Mouse (Mus musculus): Measurements from ENCODE around the gene Skap2. TPM values are rescaled to one million over a fixed set of nuclear protein-coding genes. Genes with fewer than 3 reads are reported as not detected.

Gene Skap2
- polyA plus RNA-seq, 3 experiments from 2014 or later: 15.9 to 33.0 (median 17.8) TPM

DNA sequence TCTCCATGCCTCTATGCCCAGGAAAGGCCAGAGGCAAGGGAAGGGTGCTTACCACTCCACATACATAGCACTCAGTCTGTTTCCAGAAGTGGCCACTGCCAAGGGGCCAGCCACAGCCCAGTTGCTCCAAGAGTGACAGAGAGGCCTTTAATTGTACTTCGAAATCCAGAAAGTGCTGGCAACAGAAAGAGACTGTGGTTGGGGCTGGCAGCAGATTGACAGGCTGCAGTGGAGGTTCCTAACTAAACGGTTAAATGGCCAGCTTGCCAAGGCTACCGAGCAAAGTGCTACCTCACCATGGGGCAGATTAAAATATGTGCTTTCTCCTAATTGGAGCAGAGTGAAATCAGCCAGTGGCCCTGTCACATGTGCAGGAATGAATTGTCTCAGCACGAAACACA lies 186.7 kb downstream of the Skap2 start:
- no peak for ATAC-seq

DNA sequence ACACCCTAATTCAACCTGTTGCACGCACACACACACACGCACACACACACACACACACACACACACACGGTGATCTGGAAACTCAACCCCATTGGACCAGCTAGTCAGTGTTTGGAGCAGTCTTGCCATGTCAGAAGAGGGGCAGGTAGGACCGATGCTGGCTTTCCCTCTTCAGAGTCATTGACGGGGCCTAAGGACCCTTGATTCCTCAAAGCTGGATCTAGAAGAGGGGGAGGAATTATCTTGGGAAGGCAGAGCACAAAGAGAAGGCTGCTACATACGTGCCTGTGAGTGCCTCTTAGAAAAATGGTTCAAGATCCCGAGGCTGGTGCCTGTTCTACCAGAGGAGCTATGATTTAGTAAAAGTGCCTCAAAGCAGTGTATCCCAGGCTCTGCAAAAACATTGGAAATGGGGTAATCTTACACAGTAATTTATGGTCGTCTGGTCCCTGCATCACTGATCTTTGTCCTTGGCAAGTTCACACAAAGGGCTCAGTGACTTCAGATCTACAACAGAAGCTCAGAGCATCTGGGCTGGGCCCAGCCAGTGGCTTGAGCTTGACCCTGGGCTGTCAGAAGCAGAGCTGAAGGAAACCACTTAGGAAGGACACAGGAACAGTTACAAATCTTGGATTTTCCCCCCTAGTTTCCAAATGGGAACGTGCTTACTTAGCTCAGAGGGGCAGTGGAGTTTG lies 188.1 kb downstream of the Skap2 start:
- no peak for ATAC-seq

DNA sequence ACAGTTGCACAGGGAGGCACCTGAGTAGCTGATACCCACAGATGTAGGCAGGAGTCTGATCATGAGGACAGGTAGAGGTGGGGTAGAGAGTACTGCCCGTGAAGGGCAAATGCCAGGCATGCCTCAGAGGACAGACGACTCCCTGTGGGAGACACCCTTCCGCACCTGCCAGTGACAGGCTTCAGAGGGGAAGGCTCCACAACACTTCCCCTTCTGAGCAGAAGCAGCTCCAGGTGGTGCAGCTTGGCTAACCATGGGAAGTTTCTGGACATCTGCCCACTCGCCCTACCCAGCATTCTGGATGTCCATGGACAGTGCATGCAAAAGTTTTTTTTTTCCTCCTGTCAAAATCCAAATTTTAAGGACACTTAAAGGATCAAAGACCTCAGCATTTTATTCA lies 190.3 kb downstream of the Skap2 start:
- no peak for ATAC-seq

DNA sequence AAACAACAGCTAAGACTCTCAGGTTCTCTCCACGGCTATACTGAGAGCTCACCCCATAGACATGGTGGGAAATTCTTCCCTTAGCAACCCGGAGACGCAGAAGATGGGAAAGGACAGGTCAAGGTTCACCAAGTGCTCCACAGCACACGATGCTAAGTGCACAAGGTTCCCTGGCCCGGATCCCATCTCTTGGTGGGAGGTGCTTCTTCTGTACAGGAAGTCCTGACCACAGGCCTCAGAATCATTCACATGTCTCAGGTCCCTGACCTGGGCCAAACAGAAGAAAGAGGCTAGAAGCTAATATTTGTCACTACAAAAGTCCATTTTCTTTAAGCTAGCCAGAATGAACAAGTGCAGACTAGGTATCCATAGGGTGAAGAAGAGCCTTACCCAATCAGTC lies 191.5 kb downstream of the Skap2 start:
- no peak for ATAC-seq

- no peak for ATAC-seq
Measured at GRCm38 (mm10) chr6:51816892-51817621, 195.3 kb downstream of the Skap2 start.

- no peak for ATAC-seq
Measured at GRCm38 (mm10) chr6:51810906-51811305, 201.4 kb downstream of the Skap2 start.

- ATAC-seq: no peak
Measured at GRCm38 (mm10) chr6:51809164-51809824, 203.1 kb downstream of the Skap2 start.

- no peak for ATAC-seq
Measured at GRCm38 (mm10) chr6:51808011-51808410, 204.3 kb downstream of the Skap2 start.

Other genes starting within 250 kb of the Skap2 start
- not detected for gene Hoxa1, start 145.8 kb upstream of the Skap2 start, polyA plus RNA-seq (2017; shearing (Covaris generic))
- not detected for gene Hoxa2, start 152.3 kb upstream of the Skap2 start, polyA plus RNA-seq (2017; shearing (Covaris generic))
- not detected for gene 5730596B20Rik, start 164.9 kb upstream of the Skap2 start, polyA plus RNA-seq (2017; shearing (Covaris generic))
- not detected for gene Hoxa4, start 179.2 kb upstream of the Skap2 start, polyA plus RNA-seq (2017; shearing (Covaris generic))
- not detected for gene Hoxa5, start 192.0 kb upstream of the Skap2 start, polyA plus RNA-seq (2017; shearing (Covaris generic))
- not detected for gene Hoxa6, start 196.2 kb upstream of the Skap2 start, polyA plus RNA-seq (2017; shearing (Covaris generic))
- gene Hoxa3, start 200.8 kb upstream of the Skap2 start, polyA plus RNA-seq (2017; shearing (Covaris generic)): not detected
- not detected for gene Gm28308, start 200.8 kb upstream of the Skap2 start, polyA plus RNA-seq (2017; shearing (Covaris generic))
- gene Hoxa7, start 209.3 kb upstream of the Skap2 start, polyA plus RNA-seq (2017; shearing (Covaris generic)): not detected
- under 1 TPM in 2 of 3 experiments, not detected in 1; 0.13 to 0.32 TPM for gene Hoxa9, start 218.5 kb upstream of the Skap2 start, polyA plus RNA-seq (2017; shearing (Covaris generic))
- gene Hoxa10, start 228.3 kb upstream of the Skap2 start, polyA plus RNA-seq (2017; shearing (Covaris generic)): not detected
- not detected for gene Hoxa11, start 233.3 kb upstream of the Skap2 start, polyA plus RNA-seq (2017; shearing (Covaris generic))
- not detected for gene Hoxa13, start 248.3 kb upstream of the Skap2 start, polyA plus RNA-seq (2017; shearing (Covaris generic))

Data from inflammation-experienced regulatory T-cells, adult 6 months (primary cell).